Mouse (Mus musculus) embryonic facial prominence, embryonic 15.5 days (tissue): Measurements from ENCODE around the gene Car11. TPM values are rescaled to one million over a fixed set of nuclear protein-coding genes. Genes with fewer than 3 reads are reported as not detected.
"Not testable (repeated sequence)": the region's sequence is repeated elsewhere in the genome, so short reads cannot be mapped to it uniquely, and the experiment has no call there.

Source experiments
- ATAC-seq: fragments of 200-750 bp; cut with Nextera tagmentation; 2 replicates; pipeline ENCODE4 v1.8.0; 2017; ENCODE audit warnings: low read depth, moderate TSS enrichment; ENCODE audit not compliant: insufficient number of reproducible peaks, low FRiP score, low TSS enrichment
- H3K27ac ChIP-seq: fragments of 300-500 bp; sonication (generic); replicated peaks from 2 replicates; pipeline ENCODE4 v1.5.1; 2015; ENCODE audit warnings: mild to moderate bottlenecking, inconsistent platforms
- H3K27me3 ChIP-seq: fragments of 300-500 bp; sonication (generic); 2 replicates; pipeline ENCODE4 v1.6.1; 2015; ENCODE audit warnings: inconsistent platforms
- H3K36me3 ChIP-seq: fragments of 300-500 bp; sonication (generic); 2 replicates; pipeline ENCODE4 v1.6.1; 2015; ENCODE audit warnings: mild to moderate bottlenecking, inconsistent platforms
- H3K4me1 ChIP-seq: fragments of 300-500 bp; sonication (generic); 2 replicates; pipeline ENCODE4 v1.6.1; 2015; ENCODE audit warnings: inconsistent platforms
- H3K4me2 ChIP-seq: fragments of 300-500 bp; sonication (generic); replicated peaks from 2 replicates; pipeline ENCODE4 v1.6.1; 2015; ENCODE audit warnings: mild to moderate bottlenecking, inconsistent platforms
- H3K4me3 ChIP-seq: fragments of 300-500 bp; sonication (generic); replicated peaks from 2 replicates; pipeline ENCODE4 v1.5.1; 2015; ENCODE audit warnings: mild to moderate bottlenecking, inconsistent platforms
- H3K9ac ChIP-seq: fragments of 300-500 bp; sonication (generic); 2 replicates; pipeline ENCODE4 v1.6.1; 2015; ENCODE audit warnings: inconsistent platforms
- H3K9me3 ChIP-seq: fragments of 300-500 bp; sonication (generic); replicated peaks from 2 replicates; pipeline ENCODE4 v1.6.1; 2016; ENCODE audit warnings: inconsistent platforms
- WGBS: fragments of 180-500 bp; shearing (Covaris S2); methylation state at CpG from one replicate; pipeline ENCODE4 v1.1.7; 2015; 5-methylcytosine and 5-hydroxymethylcytosine counted together
- polyA plus RNA-seq: library from polyadenylated mRNA; unstranded; fragments of >200 nt; fragmentation: Nextera tagmentation; extraction: Ambion mirVana; gene quantifications from 2 replicates; pipeline ENCODE4 v1.2.1, GENCODE M21; 2015

Gene Car11
- 17.2 and 17.7 TPM in 2 replicates for polyA plus RNA-seq

GRCm38 (mm10) chr7:45699523-45700141 lies at the start of gene Car11:
Gene Car11 (plus strand): TSS chr7:45699843.
- Histone ChIP-seq H3K36me3 (no peaks in the 10 kb centered on the region), H3K27me3 (peaks cover 24% of the 10 kb centered on the region), H3K9ac (peak within 1 kb of the TSS; percentile 35), H3K9me3 (no peaks in the 10 kb centered on the region), H3K4me2 (peak within 1 kb of the TSS; percentile 90), H3K4me1 (peaks cover 45% of the 10 kb centered on the region), H3K27ac (peak within 1 kb of the TSS; percentile 39; the same call in 1 of the 2 replicates), H3K4me3 (peak within 1 kb of the TSS; percentile 47)
- no peak for ATAC-seq
- WGBS: 2% methylated on average over 36 of the region's 36 CpGs

DNA sequence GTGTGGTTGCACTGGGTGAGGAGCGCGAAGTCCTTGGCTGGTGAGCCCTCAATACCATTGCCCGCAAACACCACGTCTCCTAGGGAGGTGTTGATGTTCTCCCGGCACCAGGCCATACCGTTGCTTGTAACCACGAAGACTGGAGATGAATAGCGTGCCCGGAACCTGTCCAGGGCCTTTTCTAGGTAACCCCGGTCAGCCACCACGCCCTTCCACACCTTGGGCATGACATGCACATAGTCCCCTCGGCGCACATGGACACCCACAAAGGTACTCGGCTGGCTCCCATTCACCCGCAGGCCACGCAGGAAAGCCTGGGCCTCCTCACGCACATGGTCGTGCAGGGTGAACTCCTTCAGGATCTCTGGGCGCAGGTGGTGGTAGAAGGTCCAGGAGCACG lies 49.2 kb upstream of the Car11 start:
- H3K27me3 ChIP-seq, H3K9me3 ChIP-seq, H3K27ac ChIP-seq, H3K9ac ChIP-seq, H3K4me2 ChIP-seq, ATAC-seq, H3K4me3 ChIP-seq, H3K36me3 ChIP-seq, H3K4me1 ChIP-seq: not testable (repeated sequence)
- 93% methylated on average over 20 of the region's 20 CpGs for WGBS

DNA sequence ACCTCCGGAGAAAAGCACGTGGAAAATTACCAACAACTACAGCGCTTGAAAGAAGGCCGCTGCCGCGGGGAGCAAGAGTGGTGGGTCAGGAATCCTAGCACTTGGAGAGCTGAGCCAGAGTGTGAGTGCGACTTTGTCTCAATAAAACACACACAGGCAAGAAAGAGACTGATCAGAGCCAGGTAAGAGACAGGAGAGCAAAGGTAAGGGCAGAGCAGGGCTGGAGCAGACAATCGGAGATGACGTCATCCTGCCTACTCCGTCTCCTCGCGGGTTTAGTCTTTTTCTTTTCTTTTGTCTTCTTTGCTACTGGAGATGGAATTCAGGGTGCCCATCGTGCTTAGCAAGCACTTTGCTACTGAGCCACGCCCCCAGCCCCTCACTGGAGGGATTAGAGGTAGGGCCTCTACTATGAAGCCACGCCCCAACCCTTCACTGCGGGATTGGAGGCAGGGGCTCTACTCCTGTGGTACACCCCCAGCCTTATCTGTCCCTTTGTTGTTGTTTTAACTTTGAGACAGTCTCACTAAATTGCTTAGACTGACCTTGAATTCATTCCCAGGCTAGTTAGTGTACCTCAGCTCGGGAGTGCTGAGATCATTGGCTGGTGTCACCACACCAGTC lies 45.1 kb upstream of the Car11 start:
- H3K27me3 ChIP-seq: no peaks in the 10 kb centered on the region
- no peaks in the 10 kb centered on the region for H3K36me3 ChIP-seq
- H3K9ac ChIP-seq: no peak overlapping the region
- no peaks in the 10 kb centered on the region for H3K9me3 ChIP-seq
- ATAC-seq: 0 out of 2 replicates have a peak, but pooled peaks have one; percentile 29
- H3K27ac ChIP-seq: peak overlapping the region; percentile 69; the same call in 1 of the 2 replicates
- peaks cover 17% of the 10 kb centered on the region for H3K4me1 ChIP-seq
- peak overlapping the region; percentile 39 for H3K4me2 ChIP-seq
- 28% methylated on average over 17 of the region's 17 CpGs for WGBS
- H3K4me3 ChIP-seq: peak overlapping the region; percentile 6; the same call in 1 of the 2 replicates

DNA sequence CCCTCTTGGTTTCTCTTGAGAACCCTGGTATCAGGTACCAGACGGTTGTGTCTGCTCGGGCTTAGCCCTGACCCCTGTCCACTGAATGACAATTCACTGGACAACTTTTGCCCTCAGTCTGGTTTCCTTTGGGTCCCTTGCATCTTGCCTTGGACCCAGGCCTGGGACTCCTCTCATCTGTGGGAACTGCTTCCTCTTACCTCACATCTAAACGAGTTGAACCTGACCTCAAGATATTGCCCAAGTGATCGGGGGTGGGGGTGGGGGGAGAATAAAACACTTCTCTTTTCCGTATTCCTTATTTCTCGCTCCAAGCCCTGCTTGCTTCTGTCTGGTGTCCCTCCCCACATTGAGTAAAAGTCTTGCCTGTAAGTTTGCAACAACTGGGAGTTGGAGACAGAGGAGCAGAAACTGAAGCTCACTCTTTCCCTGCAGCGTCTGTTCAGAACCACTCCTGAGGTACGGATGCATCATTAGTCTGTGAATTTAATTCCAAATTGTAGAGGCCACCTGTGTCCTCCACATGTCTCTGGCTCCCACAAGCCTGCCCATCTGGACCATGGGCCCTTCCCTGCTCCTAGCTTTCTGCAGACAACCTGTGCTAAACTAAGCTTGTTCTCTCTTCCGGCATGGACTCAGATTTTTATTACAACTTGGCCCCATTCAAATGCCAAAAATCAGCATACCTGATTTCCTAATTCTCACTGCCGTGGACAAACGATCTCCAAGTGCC lies 38.7 kb upstream of the Car11 start:
- Histone ChIP-seq H3K4me1 (peaks cover 17% of the 10 kb centered on the region), H3K4me2 (no peak overlapping the region), H3K9ac (no peak overlapping the region), H3K36me3 (no peaks in the 10 kb centered on the region), H3K4me3 (no peak overlapping the region), H3K27me3 (no peaks in the 10 kb centered on the region), H3K27ac (no peak overlapping the region), H3K9me3 (no peaks in the 10 kb centered on the region)
- 77% methylated on average over 11 of the region's 11 CpGs for WGBS
- no peak for ATAC-seq

DNA sequence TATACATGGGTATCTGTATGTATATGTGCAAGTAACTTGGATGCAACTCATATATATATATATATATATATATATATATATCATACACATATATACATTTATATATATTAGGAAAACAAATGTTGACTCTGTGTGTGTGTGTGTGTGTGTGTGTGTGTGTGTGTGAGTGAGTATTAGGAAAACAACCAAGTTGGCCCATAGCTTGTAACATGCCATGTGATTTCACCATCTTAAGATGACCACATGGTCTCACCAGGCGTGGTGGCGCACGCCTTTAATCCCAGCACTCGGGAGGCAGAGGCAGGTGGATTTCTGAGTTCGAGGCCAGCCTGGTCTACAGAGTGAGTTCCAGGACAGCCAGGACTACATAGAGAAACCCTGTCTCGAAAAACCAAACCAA lies 37.9 kb upstream of the Car11 start:
- H3K9ac ChIP-seq, H3K9me3 ChIP-seq, H3K27ac ChIP-seq, H3K27me3 ChIP-seq, ATAC-seq, H3K4me2 ChIP-seq, H3K36me3 ChIP-seq, H3K4me3 ChIP-seq: not testable (repeated sequence)
- H3K4me1 ChIP-seq: peaks cover 12% of the 10 kb centered on the region; the same call in 1 of the 2 replicates
- 87% methylated on average over 6 of the region's 6 CpGs for WGBS

DNA sequence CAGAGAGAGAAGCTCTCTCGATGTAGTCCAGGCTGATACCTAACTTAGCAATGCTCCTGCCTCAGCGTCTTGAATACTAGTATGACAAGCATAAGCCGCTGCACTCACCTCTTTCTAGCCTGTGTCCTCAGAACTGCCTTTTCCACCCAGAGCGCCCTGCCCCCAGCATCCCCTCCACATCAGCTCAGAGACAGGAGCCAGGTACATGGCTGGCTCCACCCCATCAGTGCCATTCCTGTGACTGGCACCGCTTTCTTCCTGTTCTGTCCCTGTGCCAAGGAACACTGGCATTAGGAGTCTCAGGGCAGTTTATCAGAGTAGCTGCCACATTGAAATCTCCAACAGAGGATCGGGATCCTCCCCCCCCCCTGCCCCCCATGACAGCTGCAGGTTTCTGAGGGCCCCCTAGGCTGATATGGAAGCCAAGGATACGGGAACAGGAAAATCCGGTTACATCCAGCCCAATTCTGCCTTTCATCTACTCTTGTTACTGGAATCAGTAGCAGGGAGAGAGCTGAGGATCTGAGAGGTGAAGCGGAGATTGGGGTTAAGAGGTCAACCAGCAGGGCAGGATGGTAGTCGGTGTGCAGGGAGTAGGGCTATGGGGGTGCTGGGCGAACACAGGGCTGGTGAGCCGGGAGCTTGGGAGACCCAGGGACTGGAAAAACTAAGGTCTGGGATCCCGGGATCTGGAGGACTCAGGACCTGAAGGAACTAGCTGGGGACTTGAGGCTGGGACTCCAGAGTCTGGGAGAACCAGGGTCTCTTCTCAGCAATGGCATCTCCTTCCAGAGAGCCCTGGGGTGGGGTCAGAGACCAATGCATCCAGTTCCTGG lies 34.1 kb upstream of the Car11 start:
- peak overlapping the region; percentile 56 for H3K27ac ChIP-seq
- no peak overlapping the region for H3K9ac ChIP-seq
- WGBS: 37% methylated on average over 13 of the region's 13 CpGs
- ATAC-seq: no peak; the same call in 1 of the 2 replicates
- H3K27me3 ChIP-seq: no peaks in the 10 kb centered on the region
- peak overlapping the region; percentile 1; the same call in 1 of the 2 replicates for H3K4me2 ChIP-seq
- H3K36me3 ChIP-seq: no peaks in the 10 kb centered on the region
- H3K4me3 ChIP-seq: no peak overlapping the region
- H3K9me3 ChIP-seq: no peaks in the 10 kb centered on the region
- peaks cover 12% of the 10 kb centered on the region; the same call in 1 of the 2 replicates for H3K4me1 ChIP-seq

DNA sequence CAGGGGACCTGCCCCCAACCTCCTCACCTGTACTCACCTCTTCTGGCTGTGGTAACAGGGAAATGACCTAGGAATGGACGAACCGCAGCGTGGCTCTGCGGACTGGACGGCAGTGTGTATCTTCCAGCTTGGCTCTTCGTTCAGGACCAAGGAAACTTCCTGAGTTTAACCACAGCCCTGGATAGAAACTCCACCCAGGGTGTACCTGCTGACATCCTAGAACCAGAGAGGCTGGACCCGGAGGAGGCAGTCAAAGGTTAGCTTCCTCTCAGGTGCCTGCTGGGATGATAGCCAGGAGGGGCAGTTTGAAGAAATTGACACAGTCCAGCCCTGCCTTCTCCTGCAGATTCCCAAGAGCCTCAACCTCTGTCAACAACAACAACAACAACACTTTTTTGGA lies 33.5 kb upstream of the Car11 start, which contains the start of gene Fut2:
Fut2 (minus strand) TSS at position 234 of the 400 bp plus-strand sequence.
- H3K9ac ChIP-seq: no peak within 1 kb of the TSS
- no peaks in the 10 kb centered on the region for H3K9me3 ChIP-seq
- no peak within 1 kb of the TSS for H3K4me3 ChIP-seq
- 79% methylated on average over 7 of the region's 7 CpGs for WGBS
- H3K36me3 ChIP-seq: no peaks in the 10 kb centered on the region
- no peaks in the 10 kb centered on the region for H3K27me3 ChIP-seq
- H3K4me2 ChIP-seq: peak within 1 kb of the TSS; percentile 1; the same call in 1 of the 2 replicates
- peaks cover 12% of the 10 kb centered on the region; the same call in 1 of the 2 replicates for H3K4me1 ChIP-seq
- no peak for ATAC-seq
- peak within 1 kb of the TSS; percentile 56 for H3K27ac ChIP-seq

DNA sequence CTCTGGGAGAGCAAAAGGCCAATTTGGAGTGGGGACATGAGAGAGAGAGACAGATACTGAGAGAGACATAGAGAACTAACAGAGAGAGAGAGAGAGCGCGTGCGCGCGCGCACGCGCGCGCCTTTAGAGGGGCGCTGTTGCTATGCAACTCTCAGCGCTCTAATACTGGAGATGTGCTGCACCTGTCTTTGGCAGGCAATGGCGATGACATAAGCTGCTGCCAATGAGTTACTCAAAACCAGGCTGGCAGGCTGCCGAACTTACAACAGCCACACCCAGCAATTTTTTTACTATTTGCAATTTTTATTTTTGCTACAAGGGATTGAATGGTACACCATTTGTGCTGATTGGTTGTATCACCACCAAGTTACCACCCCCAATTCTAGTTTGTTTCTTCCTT lies 31.9 kb upstream of the Car11 start:
- no peak overlapping the region for H3K9ac ChIP-seq
- H3K36me3 ChIP-seq: no peaks in the 10 kb centered on the region
- no peak overlapping the region for H3K27ac ChIP-seq
- H3K27me3 ChIP-seq: no peaks in the 10 kb centered on the region
- WGBS: 67% methylated on average over 14 of the region's 14 CpGs
- no peak overlapping the region for H3K4me3 ChIP-seq
- H3K9me3 ChIP-seq: no peaks in the 10 kb centered on the region
- no peak overlapping the region for H3K4me2 ChIP-seq
- H3K4me1 ChIP-seq: peaks cover 12% of the 10 kb centered on the region; the same call in 1 of the 2 replicates
- ATAC-seq: no peak

DNA sequence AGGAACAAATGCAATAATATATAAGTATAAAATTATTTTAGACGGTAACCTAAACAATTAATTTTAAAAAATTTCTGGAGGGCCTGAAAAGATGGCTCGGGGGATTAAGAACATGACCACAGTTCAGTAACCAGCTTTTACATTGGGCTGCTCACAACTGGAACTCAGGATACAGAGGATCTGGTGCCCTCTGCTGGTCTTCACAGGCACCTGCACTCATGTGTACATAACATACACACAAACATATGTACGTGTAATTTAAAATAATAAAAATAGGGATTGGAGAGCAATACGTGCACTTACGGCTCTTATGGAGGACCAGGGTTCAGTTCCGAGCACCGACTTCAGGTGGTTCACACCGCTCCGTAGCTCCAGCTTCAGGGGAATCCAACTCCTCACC lies 30.7 kb upstream of the Car11 start:
- Histone ChIP-seq H3K27me3 (no peaks in the 10 kb centered on the region), H3K9me3 (no peaks in the 10 kb centered on the region), H3K9ac (no peak overlapping the region), H3K4me3 (no peak overlapping the region), H3K36me3 (no peaks in the 10 kb centered on the region), H3K4me1 (peaks cover 12% of the 10 kb centered on the region; the same call in 1 of the 2 replicates), H3K27ac (no peak overlapping the region), H3K4me2 (no peak overlapping the region)
- no peak for ATAC-seq
- WGBS: 95% methylated on average over 9 of the region's 9 CpGs

DNA sequence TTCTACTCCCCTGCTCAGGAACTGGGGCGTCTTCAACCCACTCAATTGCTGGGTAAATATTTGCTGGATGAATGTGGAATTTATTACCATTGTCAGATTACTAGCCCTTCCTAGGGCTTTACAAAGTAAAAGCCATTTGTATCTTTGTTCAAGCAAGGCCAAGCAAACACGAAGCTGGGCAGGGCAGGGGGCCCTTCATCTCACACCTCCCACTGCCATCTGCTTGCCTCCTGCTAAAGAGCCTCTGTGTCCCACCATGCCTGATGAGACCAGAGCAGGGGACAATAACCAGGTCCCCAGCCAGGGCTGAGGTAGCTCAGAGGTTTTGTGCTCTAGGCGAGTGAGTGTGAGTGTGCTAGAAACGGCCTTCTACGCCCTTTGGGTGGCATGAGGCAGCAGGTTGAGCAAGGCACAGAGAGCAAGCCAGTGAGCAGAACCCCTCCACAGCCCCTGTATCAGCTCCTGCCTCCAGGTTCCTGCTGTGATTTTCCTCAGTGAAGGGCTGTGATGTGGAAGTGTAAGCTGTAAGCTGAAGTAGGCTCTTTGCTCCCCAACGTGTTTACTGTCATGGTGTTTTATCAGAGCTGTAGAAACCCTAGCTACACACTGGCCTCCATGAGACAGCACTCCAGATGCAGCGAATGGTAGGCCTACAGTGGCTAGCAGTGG lies 21.9 kb upstream of the Car11 start:
- Histone ChIP-seq H3K4me3 (no peak overlapping the region), H3K4me2 (no peak overlapping the region), H3K9me3 (no peaks in the 10 kb centered on the region), H3K9ac (no peak overlapping the region), H3K27ac (no peak overlapping the region), H3K27me3 (no peaks in the 10 kb centered on the region), H3K36me3 (no peaks in the 10 kb centered on the region), H3K4me1 (peaks cover 6% of the 10 kb centered on the region)
- 74% methylated on average over 7 of the region's 7 CpGs for WGBS
- ATAC-seq: no peak
